Mouse (Mus musculus): ENCODE results near the gene Olfr895.

The Olfr895 gene

DNA sequence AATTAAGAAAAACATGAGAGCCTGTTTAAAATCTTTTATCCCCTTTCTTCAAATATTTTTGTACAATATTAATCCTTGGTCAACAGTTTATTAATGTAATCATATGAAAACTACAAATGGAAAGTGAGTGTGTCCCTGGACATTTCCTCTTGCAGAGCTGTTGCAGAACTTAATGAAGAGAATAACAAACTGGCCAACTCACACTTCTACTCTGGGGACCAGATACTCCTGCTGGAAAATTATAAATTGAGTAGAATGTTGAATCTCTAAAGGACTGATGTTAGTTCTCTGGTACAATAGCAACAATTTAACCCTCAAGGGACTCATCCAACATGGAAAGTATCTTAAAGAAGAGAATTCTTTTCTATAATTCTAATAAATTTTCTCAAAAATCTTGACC, at the start of gene Olfr895:
Olfr895 (plus strand) TSS at position 301 of the 400 bp plus-strand sequence.
- DNase-seq = no peak

DNA sequence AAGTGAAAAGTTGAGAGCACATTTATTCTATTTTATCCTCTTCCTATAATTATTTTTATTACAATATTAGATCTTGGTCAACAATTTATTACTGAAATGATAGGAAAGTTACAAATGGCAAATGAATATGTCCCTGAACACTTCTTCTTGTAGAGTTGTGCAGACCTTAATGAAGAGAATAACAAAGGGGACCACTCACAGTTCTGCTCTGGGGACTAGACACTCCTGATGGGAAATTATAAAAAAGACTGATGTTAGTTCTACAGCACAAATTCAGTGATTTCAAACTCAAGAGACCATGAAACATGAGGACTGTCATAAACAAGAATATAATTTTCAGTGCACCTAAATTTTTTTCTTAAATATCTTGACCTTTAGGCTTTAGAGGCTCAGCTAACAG, 15.2 kb upstream of the Olfr895 start, which contains the start of gene Olfr143:
Olfr143 (plus strand) TSS at position 301 of the 400 bp plus-strand sequence.
- no peak for DNase-seq

DNA sequence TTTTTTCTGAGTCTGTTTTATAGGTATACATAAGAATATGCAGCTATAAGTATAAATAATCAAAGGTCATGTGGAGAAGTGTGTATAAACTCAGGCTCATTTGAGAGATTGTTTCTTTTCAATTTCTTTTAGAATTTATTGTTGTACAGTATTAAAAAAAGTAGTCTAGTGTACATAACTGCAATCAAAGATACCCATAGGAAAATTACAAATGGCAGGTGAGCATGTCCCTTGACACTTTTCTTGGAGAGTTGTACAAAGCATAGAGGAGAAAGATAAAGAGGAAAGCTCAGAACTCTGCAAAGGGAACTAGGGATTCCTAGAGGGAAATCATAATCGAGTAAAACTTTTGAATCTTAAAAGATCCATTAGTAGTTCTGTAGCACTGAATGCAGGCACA, 23.2 kb downstream of the Olfr895 start, which contains the start of gene Olfr896-ps1:
Olfr896-ps1 (plus strand) TSS at position 301 of the 400 bp plus-strand sequence.
- no peak for DNase-seq

All from right cerebral cortex, postnatal 25 days (tissue).